Comparison of ENCODE assay signal across 8 mouse cellular contexts in the genomic region with DNA sequence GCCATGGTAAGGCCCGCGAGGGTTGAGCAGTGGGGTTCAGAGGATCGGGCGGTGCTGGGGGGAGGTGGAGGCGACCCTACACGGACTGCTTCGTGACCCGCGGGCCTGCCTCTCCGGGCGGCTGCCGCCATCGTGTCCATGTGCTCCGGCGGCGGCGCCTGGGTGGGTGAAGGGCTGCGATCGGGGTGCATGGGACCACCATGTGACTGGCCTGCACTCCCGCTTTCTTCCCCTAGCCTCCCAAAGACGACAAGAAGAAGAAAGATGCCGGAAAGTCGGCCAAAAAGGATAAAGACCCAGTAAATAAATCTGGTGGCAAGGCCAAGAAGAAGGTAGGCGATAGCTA. TPM values are rescaled to one million over a fixed set of nuclear protein-coding genes. Genes with fewer than 3 reads are reported as not detected.
A peak's percentile ranks its signal among the peaks of the same experiment; 100 is the strongest.
DNase-seq lines count a peak whose midpoint lies in the region; ATAC-seq and TF ChIP-seq lines count a peak whose summit lies in the region.

No protein-coding gene starts in this region.

- H3K27ac ChIP-seq in gastrocnemius, adult 2 months, result peak overlapping the region; percentile 97
- H3K27ac ChIP-seq in thymus, adult 2 months (ENCODE audit: control insufficient read depth, insufficient read depth, low read length), result no peak overlapping the region
- H3K27ac ChIP-seq in liver, embryonic 12.5 days, result peak overlapping the region; percentile 90

- peaks cover 38% of the 10 kb centered on the region for H3K36me3 ChIP-seq in thymus, adult 2 months (ENCODE audit: control insufficient read depth, insufficient read depth, low read length)
- peaks cover 73% of the 10 kb centered on the region for H3K36me3 ChIP-seq in liver, embryonic 12.5 days

- intact Hi-C loops in gastrocnemius, adult 2 months (cut with DNase I), result no loop called here
- intact Hi-C loops in gastrocnemius, postnatal 36 days (cut with DNase I), result no loop called here

- H3K9ac ChIP-seq in liver, embryonic 12.5 days, result peak overlapping the region; percentile 91

- peak overlapping the region; percentile 95 for H3K4me3 ChIP-seq in gastrocnemius, adult 2 months
- peak overlapping the region; percentile 91 for H3K4me3 ChIP-seq in thymus, adult 2 months (ENCODE audit: control insufficient read depth, insufficient read depth, low read length)
- H3K4me3 ChIP-seq in liver, embryonic 12.5 days, result peak overlapping the region; percentile 91

- H3K4me1 ChIP-seq in thymus, adult 2 months (replicated peaks; ENCODE audit: control insufficient read depth, insufficient read depth, low read length), result peaks cover 6% of the 10 kb centered on the region; the same call in 1 of the 2 replicates
- peaks cover 66% of the 10 kb centered on the region for H3K4me1 ChIP-seq in liver, embryonic 12.5 days

- no peaks in the 10 kb centered on the region for H3K27me3 ChIP-seq in thymus, adult 2 months (ENCODE audit: control insufficient read depth, insufficient read depth, low read length)
- no peaks in the 10 kb centered on the region for H3K27me3 ChIP-seq in liver, embryonic 12.5 days (replicated peaks)

- under 1% methylated on average over 24 of the region's 24 CpGs for WGBS in thymus, adult 2 months
- WGBS in liver, embryonic 12.5 days (ENCODE audit: insufficient replicate concordance), result under 1% methylated on average over 24 of the region's 24 CpGs

- ATAC-seq in liver, embryonic 12.5 days, result no peak

- TF ChIP-seq CTCF in gastrocnemius, adult 2 months (IDR thresholded peaks at IDR 0.05), result no peak
- 0 out of 2 replicates have a peak, but pooled peaks have one; percentile 40 for TF ChIP-seq CTCF in thymus, adult 2 months (IDR thresholded peaks at IDR 0.05; ENCODE audit: borderline replicate concordance, control insufficient read depth, extremely low read depth, insufficient read depth, low read length, poor library complexity)

- H3K4me2 ChIP-seq in liver, embryonic 12.5 days, result peak overlapping the region; percentile 73

- no peaks in the 10 kb centered on the region for H3K9me3 ChIP-seq in liver, embryonic 12.5 days (replicated peaks)

- DNase-seq in gastrocnemius, adult 2 months, result no peak
- no peak for DNase-seq in gastrocnemius, postnatal 36 days
- no peak for DNase-seq in thymus, adult 2 months
- DNase-seq in thymus, postnatal 25 days, result no peak
- DNase-seq in adrenal gland, postnatal 4 days (ENCODE audit: low spot score in 2 of 2), result no peak
- no peak for DNase-seq in cerebellum, postnatal 25 days
- no peak for DNase-seq in urinary bladder, postnatal 4 days (ENCODE audit: low spot score in 2 of 2)

- 0 out of 2 replicates have a peak, but pooled peaks have one; percentile 19 for TF ChIP-seq POLR2A in thymus, adult 2 months (IDR thresholded peaks at IDR 0.05; ENCODE audit: control insufficient read depth, extremely low read depth, insufficient read depth, low read length, poor library complexity)

RNA-seq across cellular contexts. Expression of gene Trappc4, which starts 0.3 kb away (rescaled TPM):
- 10 to 100 TPM; 15.4 to 21.5 TPM for total RNA-seq in gastrocnemius, adult 2 months (2021)
- 10 to 100 TPM; 13.2 to 16.1 TPM for total RNA-seq in gastrocnemius, postnatal 36 days (2021)
- polyA plus RNA-seq in thymus, adult 2 months (2012; rRNA removed), result 49.1 and 57.4 TPM in 2 replicates
- 77.7 and 79.9 TPM in 2 replicates for polyA plus RNA-seq in liver, embryonic 12.5 days (2016; fragmentation: Nextera tagmentation; extraction: Ambion mirVana)
- 10 to 100 TPM; 70.5 to 75.0 TPM for total RNA-seq in adrenal gland, postnatal 4 days (2021)

RNA-seq across cellular contexts. Expression of gene Rps25, which starts 0.8 kb away (rescaled TPM):
- total RNA-seq in gastrocnemius, adult 2 months (2021), result 100 to 1,000 TPM; 740 to 827 TPM
- 100 to 1,000 TPM; 584 to 735 TPM for total RNA-seq in gastrocnemius, postnatal 36 days (2021)
- 220 and 258 TPM in 2 replicates for polyA plus RNA-seq in thymus, adult 2 months (2012; rRNA removed)
- polyA plus RNA-seq in liver, embryonic 12.5 days (2016; fragmentation: Nextera tagmentation; extraction: Ambion mirVana), result 1,783 and 1,792 TPM in 2 replicates
- 1,000 to 10,000 TPM; 1,559 to 1,677 TPM for total RNA-seq in adrenal gland, postnatal 4 days (2021)

RNA-seq across cellular contexts. Expression of gene Ccdc84, which starts 10.6 kb away (rescaled TPM):
- total RNA-seq in gastrocnemius, adult 2 months (2021), result 1 to 10 TPM; 5.0 to 5.7 TPM
- 1 to 10 TPM; 5.0 to 5.3 TPM for total RNA-seq in gastrocnemius, postnatal 36 days (2021)
- 30.0 and 30.9 TPM in 2 replicates for polyA plus RNA-seq in thymus, adult 2 months (2012; rRNA removed)
- 16.8 and 18.6 TPM in 2 replicates for polyA plus RNA-seq in liver, embryonic 12.5 days (2016; fragmentation: Nextera tagmentation; extraction: Ambion mirVana)
- 10 to 100 TPM; 31.9 to 35.4 TPM for total RNA-seq in adrenal gland, postnatal 4 days (2021)

RNA-seq across cellular contexts. Expression of gene Slc37a4, which starts 11.1 kb away (rescaled TPM):
- total RNA-seq in gastrocnemius, adult 2 months (2021), result 100 to 1,000 TPM in 1 of 2 experiments, 10 to 100 TPM in 1; 90.6 to 129 TPM
- total RNA-seq in gastrocnemius, postnatal 36 days (2021), result 100 to 1,000 TPM; 149 to 161 TPM
- polyA plus RNA-seq in thymus, adult 2 months (2012; rRNA removed), result 22.4 and 32.9 TPM in 2 replicates
- 19.7 and 21.1 TPM in 2 replicates for polyA plus RNA-seq in liver, embryonic 12.5 days (2016; fragmentation: Nextera tagmentation; extraction: Ambion mirVana)
- 10 to 100 TPM; 36.0 to 37.4 TPM for total RNA-seq in adrenal gland, postnatal 4 days (2021)

RNA-seq across cellular contexts. Expression of gene Hyou1, which starts 28.4 kb away (rescaled TPM):
- total RNA-seq in gastrocnemius, adult 2 months (2021), result 10 to 100 TPM; 24.2 to 33.6 TPM
- 10 to 100 TPM; 25.0 to 26.0 TPM for total RNA-seq in gastrocnemius, postnatal 36 days (2021)
- 74.4 and 75.5 TPM in 2 replicates for polyA plus RNA-seq in thymus, adult 2 months (2012; rRNA removed)
- polyA plus RNA-seq in liver, embryonic 12.5 days (2016; fragmentation: Nextera tagmentation; extraction: Ambion mirVana), result 24.4 and 26.4 TPM in 2 replicates
- total RNA-seq in adrenal gland, postnatal 4 days (2021), result 100 to 1,000 TPM; 125 to 126 TPM

Comparison
In these comparisons a context has a peak if more than half of its experiments do, and no peak if none do; other contexts are left out.
1. RNA of gene Ccdc84, which starts 10.6 kb away (total RNA-seq): 31.9 to 35.4 TPM in adrenal gland, postnatal 4 days; 5.0 to 5.7 TPM in gastrocnemius, adult 2 months and 5.0 to 5.3 TPM in gastrocnemius, postnatal 36 days; every median in the first group is over 4 times any median in the second.
2. Peak in every context shown above with its lines, with median percentiles within 50 percentile points of each other: H3K4me3 ChIP-seq.